ENCODE assay signal across 8 mouse cellular contexts in genomic region chr1:55237643-55238161, GRCm38 (mm10). TPM values are rescaled to one million over a fixed set of nuclear protein-coding genes. Genes with fewer than 3 reads are reported as not detected.
DNase-seq lines count a peak whose midpoint lies in the region; ATAC-seq and TF ChIP-seq lines count a peak whose summit lies in the region.

No protein-coding gene starts in this region.

- H3K36me3 ChIP-seq in ES-Bruce4 (ENCODE audit: control insufficient read depth, insufficient read depth, low read length, poor library complexity, severe bottlenecking), result 0 out of 2 replicates have a peak, but pooled peaks cover 2% of the 10 kb centered on the region
- no peaks in the 10 kb centered on the region for H3K36me3 ChIP-seq in heart, postnatal 0 days (replicated peaks; ENCODE audit: control insufficient read depth, insufficient read depth, low read length)
- 0 out of 2 replicates have a peak, but pooled peaks cover 5% of the 10 kb centered on the region for H3K36me3 ChIP-seq in limb, embryonic 10.5 days
- H3K36me3 ChIP-seq in midbrain, postnatal 0 days (ENCODE audit: insufficient read depth, low read length), result no peaks in the 10 kb centered on the region

- H3K9me3 ChIP-seq in ES-Bruce4 (replicated peaks; ENCODE audit: control insufficient read depth, insufficient read depth, low read length, poor library complexity, severe bottlenecking), result no peaks in the 10 kb centered on the region
- H3K9me3 ChIP-seq in heart, postnatal 0 days (replicated peaks; ENCODE audit: control insufficient read depth, low read length), result no peaks in the 10 kb centered on the region
- no peaks in the 10 kb centered on the region for H3K9me3 ChIP-seq in limb, embryonic 10.5 days (replicated peaks)
- no peaks in the 10 kb centered on the region for H3K9me3 ChIP-seq in midbrain, postnatal 0 days (ENCODE audit: low read length)

- TF ChIP-seq EP300 in ES-Bruce4 (IDR thresholded peaks at IDR 0.05; ENCODE audit: insufficient read depth, low read depth, low read length), result no peak
- TF ChIP-seq EP300 in heart, postnatal 0 days (IDR thresholded peaks at IDR 0.05; ENCODE audit: low read depth), result no peak

- TF ChIP-seq POLR2A in ES-Bruce4 (IDR thresholded peaks at IDR 0.05; ENCODE audit: insufficient read depth, low read length), result no peak

- 0% methylated on average over 23 of the region's 23 CpGs for WGBS in heart, postnatal 0 days
- WGBS in limb, embryonic 10.5 days, result under 1% methylated on average over 23 of the region's 23 CpGs
- WGBS in midbrain, postnatal 0 days, result 0% methylated on average over 23 of the region's 23 CpGs

- H3K4me2 ChIP-seq in heart, postnatal 0 days (ENCODE audit: low read depth, low read length), result peak overlapping the region; percentile 92
- peak overlapping the region; percentile 96 for H3K4me2 ChIP-seq in midbrain, postnatal 0 days (ENCODE audit: low read depth, low read length, poor library complexity, severe bottlenecking)

- H3K27ac ChIP-seq in ES-Bruce4 (ENCODE audit: insufficient read depth, low read length), result no peak overlapping the region
- H3K27ac ChIP-seq in heart, postnatal 0 days (ENCODE audit: low read depth), result peak overlapping the region; percentile 80
- H3K27ac ChIP-seq in limb, embryonic 10.5 days, result peak overlapping the region; percentile 83
- peak overlapping the region; percentile 80 for H3K27ac ChIP-seq in midbrain, postnatal 0 days (ENCODE audit: low read depth, low read length)

- no peak for TF ChIP-seq CTCF in ES-Bruce4 (IDR thresholded peaks at IDR 0.05; ENCODE audit: low read depth, low read length)
- TF ChIP-seq CTCF in heart, postnatal 0 days (IDR thresholded peaks at IDR 0.05; ENCODE audit: low read depth), result no peak
- no peak for TF ChIP-seq CTCF in midbrain, postnatal 0 days (IDR thresholded peaks at IDR 0.05)

- H3K27me3 ChIP-seq in ES-Bruce4 (ENCODE audit: control insufficient read depth, insufficient read depth, low read length, poor library complexity, severe bottlenecking), result no peaks in the 10 kb centered on the region
- no peaks in the 10 kb centered on the region for H3K27me3 ChIP-seq in heart, postnatal 0 days (ENCODE audit: control insufficient read depth, insufficient read depth, low read length)
- no peaks in the 10 kb centered on the region for H3K27me3 ChIP-seq in limb, embryonic 10.5 days (ENCODE audit: low read depth, poor library complexity, severe bottlenecking)
- H3K27me3 ChIP-seq in midbrain, postnatal 0 days (ENCODE audit: insufficient read depth, low read length), result no peaks in the 10 kb centered on the region

- H3K9ac ChIP-seq in ES-Bruce4 (ENCODE audit: low read depth, poor library complexity, severe bottlenecking), result peak overlapping the region; percentile 60
- H3K9ac ChIP-seq in heart, postnatal 0 days (replicated peaks; ENCODE audit: low read depth, low read length), result peak overlapping the region; percentile 53
- H3K9ac ChIP-seq in midbrain, postnatal 0 days (replicated peaks; ENCODE audit: low read length, poor library complexity, severe bottlenecking), result peak overlapping the region; percentile 66

- no peaks in the 10 kb centered on the region for H3K4me1 ChIP-seq in ES-Bruce4 (ENCODE audit: control insufficient read depth, insufficient read depth, low read length)
- peaks cover 25% of the 10 kb centered on the region for H3K4me1 ChIP-seq in heart, postnatal 0 days (ENCODE audit: control insufficient read depth, insufficient read depth)
- H3K4me1 ChIP-seq in limb, embryonic 10.5 days, result peaks cover 36% of the 10 kb centered on the region
- H3K4me1 ChIP-seq in midbrain, postnatal 0 days (ENCODE audit: insufficient read depth, low read length), result peaks cover 19% of the 10 kb centered on the region

- DNase-seq in cerebellum, adult 18-20 months, result peak; percentile 29 to 49
- peak; percentile 31 for DNase-seq in embryo, embryonic 10 days (ENCODE audit: low spot score)
- DNase-seq in heart, postnatal 0 days (ENCODE audit: low spot score), result no peak
- DNase-seq in limb, embryonic 10.5 days (ENCODE audit: low spot score), result no peak
- DNase-seq in midbrain, postnatal 0 days (ENCODE audit: low spot score), result peak; percentile 36
- DNase-seq in ovary, postnatal 10 days (ENCODE audit: low spot score), result no peak

- peak overlapping the region; percentile 72 for H3K4me3 ChIP-seq in ES-Bruce4 (ENCODE audit: low read depth, low read length)
- H3K4me3 ChIP-seq in heart, postnatal 0 days (ENCODE audit: low read depth, low read length), result peak overlapping the region; percentile 76
- H3K4me3 ChIP-seq in limb, embryonic 10.5 days, result peak overlapping the region; percentile 90
- H3K4me3 ChIP-seq in midbrain, postnatal 0 days (ENCODE audit: low read depth, low read length), result peak overlapping the region; percentile 58

- ATAC-seq in cerebellum, adult (ENCODE audit: insufficient number of reproducible peaks, low FRiP score, low TSS enrichment), result no peak; the same call in 1 of the 2 replicates
- ATAC-seq in heart, postnatal 0 days (ENCODE audit: insufficient read depth, low read depth), result no peak
- ATAC-seq in midbrain, postnatal 0 days (ENCODE audit: low FRiP score), result no peak

RNA-seq across cellular contexts. Expression of gene Mars2, which starts 0.7 kb away (rescaled TPM):
- polyA plus RNA-seq in ES-Bruce4 (2011; ENCODE audit: insufficient read depth, insufficient read length, low read depth, missing spikeins), result 4.4 and 4.7 TPM in 2 replicates
- 5.1 and 5.7 TPM in 2 replicates for total RNA-seq in heart, postnatal 0 days (2014; rRNA removed; ENCODE audit: low replicate concordance)
- polyA plus RNA-seq in heart, postnatal 0 days (2015; fragmentation: Nextera tagmentation; extraction: Ambion mirVana), result 2.4 and 2.9 TPM in 2 replicates
- polyA plus RNA-seq in limb, embryonic 10.5 days (2016; fragmentation: Nextera tagmentation; extraction: Ambion mirVana), result 2.5 and 2.8 TPM in 2 replicates
- 11.6 and 14.4 TPM in 2 replicates for total RNA-seq in midbrain, postnatal 0 days (2014; rRNA removed)
- 2.4 and 2.5 TPM in 2 replicates for polyA plus RNA-seq in midbrain, postnatal 0 days (2015; fragmentation: Nextera tagmentation; extraction: Ambion mirVana)

RNA-seq across cellular contexts. Expression of gene Rftn2, which starts 11.1 kb away (rescaled TPM):
- 0.41 and 0.43 TPM in 2 replicates for polyA plus RNA-seq in ES-Bruce4 (2011; ENCODE audit: insufficient read depth, insufficient read length, low read depth, missing spikeins)
- total RNA-seq in heart, postnatal 0 days (2014; rRNA removed; ENCODE audit: low replicate concordance), result 3.6 and 6.1 TPM in 2 replicates
- polyA plus RNA-seq in heart, postnatal 0 days (2015; fragmentation: Nextera tagmentation; extraction: Ambion mirVana), result 7.2 TPM in 2 replicates
- polyA plus RNA-seq in limb, embryonic 10.5 days (2016; fragmentation: Nextera tagmentation; extraction: Ambion mirVana), result 13.4 and 25.4 TPM in 2 replicates
- 10.4 and 10.9 TPM in 2 replicates for total RNA-seq in midbrain, postnatal 0 days (2014; rRNA removed)
- 11.4 and 12.0 TPM in 2 replicates for polyA plus RNA-seq in midbrain, postnatal 0 days (2015; fragmentation: Nextera tagmentation; extraction: Ambion mirVana)

Comparison
In these comparisons a context has a peak if more than half of its experiments do, and no peak if none do; other contexts are left out.
1. DNase-seq: peak in cerebellum, adult 18-20 months (2 of 2), embryo, embryonic 10 days (single experiment) and midbrain, postnatal 0 days (single experiment); none in heart, postnatal 0 days (single experiment), limb, embryonic 10.5 days (single experiment) and ovary, postnatal 10 days (single experiment).
2. Peak in every context shown above with its lines, with median percentiles within 50 percentile points of each other: H3K4me3 ChIP-seq and H3K9ac ChIP-seq.